Mouse (Mus musculus) bone marrow, adult 2 months (tissue): ENCODE data around the gene Gm11034.

Source experiments
- CTCF ChIP-seq: fragments of 200-500 bp; IDR thresholded peaks from 2 replicates; pipeline ENCODE4 v1.5.1; 2011; ENCODE audit warnings: low read length, control low read depth; ENCODE audit not compliant: control insufficient read depth, insufficient read depth
- POLR2A ChIP-seq: fragments of 200-500 bp; IDR thresholded peaks from 2 replicates; pipeline ENCODE4 v1.6.1; 2011; ENCODE audit warnings: low read depth, mild to moderate bottlenecking, control low read depth, low read length, borderline replicate concordance; ENCODE audit not compliant: control insufficient read depth

DNA sequence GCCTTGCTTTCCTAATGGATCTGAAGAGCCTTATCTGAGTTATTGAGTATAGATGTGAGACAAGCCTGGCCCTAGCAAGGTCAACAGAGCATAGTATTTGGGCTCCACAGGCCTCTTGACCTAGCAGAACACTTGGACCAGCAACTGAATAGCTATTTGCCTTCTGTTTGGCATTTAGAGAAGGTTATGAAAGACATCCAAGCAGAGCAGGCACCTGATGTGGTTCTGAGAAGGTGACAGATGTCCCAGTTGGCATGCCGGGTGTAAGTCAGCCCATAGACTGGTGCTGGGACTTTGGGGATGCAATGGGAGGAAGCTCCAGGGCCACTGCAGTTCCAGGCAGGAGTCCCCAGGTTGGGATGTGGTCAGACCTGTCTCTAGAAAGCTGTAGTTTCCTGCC is 28.8 kb upstream of the Gm11034 start:
- TF ChIP-seq CTCF (no peak), POLR2A (no peak)
